Mouse (Mus musculus) hindbrain, embryonic 12.5 days (tissue): ENCODE measurements around the gene Tmem274. TPM values are rescaled to one million over a fixed set of nuclear protein-coding genes. Genes with fewer than 3 reads are reported as not detected.
A peak's percentile ranks its signal among the peaks of the same experiment; 100 is the strongest.

Source experiments
- ATAC-seq: fragments of 200-750 bp; cut with Nextera tagmentation; 2 replicates; pipeline ENCODE4 v1.8.0; 2017; ENCODE audit warnings: moderate TSS enrichment; ENCODE audit not compliant: low FRiP score
- H3K27ac ChIP-seq: fragments of 300-500 bp; sonication (generic); 2 replicates; pipeline ENCODE4 v1.5.1; 2016; ENCODE audit warnings: mild to moderate bottlenecking
- H3K27me3 ChIP-seq: fragments of 300-500 bp; sonication (generic); 2 replicates; pipeline ENCODE4 v1.6.1; 2016; ENCODE audit warnings: mild to moderate bottlenecking
- H3K36me3 ChIP-seq: fragments of 300-500 bp; sonication (generic); 2 replicates; pipeline ENCODE4 v1.6.1; 2016; ENCODE audit warnings: mild to moderate bottlenecking
- H3K4me1 ChIP-seq: fragments of 300-500 bp; sonication (generic); 2 replicates; pipeline ENCODE4 v1.6.1; 2016
- H3K4me2 ChIP-seq: fragments of 300-500 bp; sonication (generic); replicated peaks from 2 replicates; pipeline ENCODE4 v1.6.1; 2016; ENCODE audit warnings: mild to moderate bottlenecking
- H3K4me3 ChIP-seq: fragments of 300-500 bp; sonication (generic); 2 replicates; pipeline ENCODE4 v1.5.1; 2016; ENCODE audit warnings: mild to moderate bottlenecking
- H3K9ac ChIP-seq: fragments of 300-500 bp; sonication (generic); 2 replicates; pipeline ENCODE4 v1.6.1; 2016; ENCODE audit warnings: mild to moderate bottlenecking, moderate library complexity
- H3K9me3 ChIP-seq: fragments of 300-500 bp; sonication (generic); replicated peaks from 2 replicates; pipeline ENCODE4 v1.6.1; 2016; ENCODE audit warnings: mild to moderate bottlenecking
- WGBS: fragments of 180-500 bp; shearing (Covaris S2); methylation state at CpG from one replicate; pipeline ENCODE4 v1.1.7; 2016; 5-methylcytosine and 5-hydroxymethylcytosine counted together
- polyA plus RNA-seq: library from polyadenylated mRNA; unstranded; fragments of >200 nt; fragmentation: Nextera tagmentation; extraction: Ambion mirVana; gene quantifications from 2 replicates; pipeline ENCODE4 v1.2.1, GENCODE M21; 2016

Gene Tmem274
- polyA plus RNA-seq, 1 experiment from 2014 or later, result 0.37 TPM

GRCm38 (mm10) chr4:149485825-149486206 lies 8.6 kb downstream of the Tmem274 start:
- H3K36me3 ChIP-seq, result peaks cover 38% of the 10 kb centered on the region
- no peaks in the 10 kb centered on the region for H3K9me3 ChIP-seq
- peak overlapping the region; percentile 64 for H3K9ac ChIP-seq
- peak overlapping the region; percentile 66; the same call in 1 of the 2 replicates for H3K27ac ChIP-seq
- peaks cover 12% of the 10 kb centered on the region for H3K4me1 ChIP-seq
- no peaks in the 10 kb centered on the region for H3K27me3 ChIP-seq
- WGBS, result 1% methylated on average over 10 of the region's 10 CpGs
- ATAC-seq, result peak; percentile 33; the same call in 1 of the 2 replicates
- peak overlapping the region; percentile 57 for H3K4me3 ChIP-seq
- peak overlapping the region; percentile 84 for H3K4me2 ChIP-seq

GRCm38 (mm10) chr4:149487729-149488128 lies 10.6 kb downstream of the Tmem274 start:
- peaks cover 55% of the 10 kb centered on the region for H3K36me3 ChIP-seq
- no peak overlapping the region for H3K27ac ChIP-seq
- no peaks in the 10 kb centered on the region for H3K9me3 ChIP-seq
- no peak overlapping the region for H3K4me3 ChIP-seq
- no peak for ATAC-seq
- H3K4me2 ChIP-seq, result no peak overlapping the region
- peaks cover 12% of the 10 kb centered on the region for H3K4me1 ChIP-seq
- H3K27me3 ChIP-seq, result no peaks in the 10 kb centered on the region
- 93% methylated on average over 12 of the region's 12 CpGs for WGBS
- no peak overlapping the region for H3K9ac ChIP-seq

GRCm38 (mm10) chr4:149489415-149490240 lies 12.4 kb downstream of the Tmem274 start:
- Histone ChIP-seq H3K9me3 (no peaks in the 10 kb centered on the region), H3K4me3 (no peak overlapping the region), H3K27me3 (no peaks in the 10 kb centered on the region), H3K4me2 (no peak overlapping the region), H3K9ac (no peak overlapping the region), H3K4me1 (peaks cover 9% of the 10 kb centered on the region), H3K27ac (no peak overlapping the region), H3K36me3 (peaks cover 71% of the 10 kb centered on the region)
- 97% methylated on average over 14 of the region's 14 CpGs for WGBS
- no peak for ATAC-seq

- no peak overlapping the region for H3K4me3 ChIP-seq
- H3K27me3 ChIP-seq, result no peaks in the 10 kb centered on the region
- H3K4me2 ChIP-seq, result no peak overlapping the region
- H3K9me3 ChIP-seq, result no peaks in the 10 kb centered on the region
- H3K27ac ChIP-seq, result no peak overlapping the region
- H3K4me1 ChIP-seq, result peaks cover 9% of the 10 kb centered on the region
- H3K9ac ChIP-seq, result no peak overlapping the region
- 98% methylated on average over 3 of the region's 3 CpGs for WGBS
- peaks cover 84% of the 10 kb centered on the region for H3K36me3 ChIP-seq
- no peak for ATAC-seq
These were observed 14.0 kb downstream of the Tmem274 start for GRCm38 (mm10) chr4:149491151-149491550.

GRCm38 (mm10) chr4:149496612-149497011 lies 19.4 kb downstream of the Tmem274 start:
- WGBS, result 9% methylated on average over 2 of the region's 2 CpGs
- Histone ChIP-seq H3K27me3 (no peaks in the 10 kb centered on the region), H3K36me3 (peaks cover 73% of the 10 kb centered on the region), H3K9ac (no peak overlapping the region), H3K9me3 (no peaks in the 10 kb centered on the region), H3K27ac (peak overlapping the region; percentile 80), H3K4me3 (no peak overlapping the region), H3K4me1 (peaks cover 13% of the 10 kb centered on the region), H3K4me2 (no peak overlapping the region)
- ATAC-seq, result peak; percentile 73; the same call in 1 of the 2 replicates

GRCm38 (mm10) chr4:149498901-149499300 lies 21.7 kb downstream of the Tmem274 start:
- 85% methylated on average over 8 of the region's 8 CpGs for WGBS
- Histone ChIP-seq H3K4me1 (peaks cover 13% of the 10 kb centered on the region), H3K9ac (no peak overlapping the region), H3K4me3 (no peak overlapping the region), H3K9me3 (no peaks in the 10 kb centered on the region), H3K27me3 (no peaks in the 10 kb centered on the region), H3K36me3 (peaks cover 64% of the 10 kb centered on the region), H3K27ac (no peak overlapping the region), H3K4me2 (no peak overlapping the region)
- ATAC-seq, result no peak

GRCm38 (mm10) chr4:149499790-149500189 lies 22.6 kb downstream of the Tmem274 start:
- Histone ChIP-seq H3K4me2 (no peak overlapping the region), H3K27me3 (no peaks in the 10 kb centered on the region), H3K4me3 (no peak overlapping the region), H3K9ac (no peak overlapping the region), H3K9me3 (no peaks in the 10 kb centered on the region), H3K27ac (0 out of 2 replicates have a peak overlapping the region, but pooled peaks have one; percentile 0), H3K4me1 (peaks cover 13% of the 10 kb centered on the region), H3K36me3 (peaks cover 55% of the 10 kb centered on the region)
- ATAC-seq, result no peak
- WGBS, result 72% methylated on average over 5 of the region's 5 CpGs

- Histone ChIP-seq H3K9me3 (no peaks in the 10 kb centered on the region), H3K36me3 (peaks cover 23% of the 10 kb centered on the region), H3K9ac (no peak overlapping the region), H3K27ac (no peak overlapping the region), H3K27me3 (no peaks in the 10 kb centered on the region), H3K4me3 (no peak overlapping the region), H3K4me2 (no peak overlapping the region), H3K4me1 (no peaks in the 10 kb centered on the region; the same call in 1 of the 2 replicates)
- WGBS, result 79% methylated on average over 5 of the region's 5 CpGs
- ATAC-seq, result no peak
These were observed 27.2 kb downstream of the Tmem274 start for GRCm38 (mm10) chr4:149504363-149504762.

GRCm38 (mm10) chr4:149504858-149505257 lies 27.7 kb downstream of the Tmem274 start:
- Histone ChIP-seq H3K4me3 (no peak overlapping the region), H3K27ac (no peak overlapping the region), H3K9ac (no peak overlapping the region), H3K36me3 (peaks cover 19% of the 10 kb centered on the region), H3K4me1 (no peaks in the 10 kb centered on the region; the same call in 1 of the 2 replicates), H3K27me3 (no peaks in the 10 kb centered on the region), H3K4me2 (no peak overlapping the region), H3K9me3 (no peaks in the 10 kb centered on the region)
- no peak for ATAC-seq
- WGBS, result 42% methylated on average over 3 of the region's 3 CpGs

GRCm38 (mm10) chr4:149505261-149505967 lies 28.2 kb downstream of the Tmem274 start:
- H3K9ac ChIP-seq, result no peak overlapping the region
- H3K27ac ChIP-seq, result no peak overlapping the region
- WGBS, result 65% methylated on average over 15 of the region's 15 CpGs
- no peaks in the 10 kb centered on the region for H3K27me3 ChIP-seq
- no peak overlapping the region for H3K4me3 ChIP-seq
- peaks cover 13% of the 10 kb centered on the region for H3K36me3 ChIP-seq
- H3K9me3 ChIP-seq, result no peaks in the 10 kb centered on the region
- no peak for ATAC-seq
- no peaks in the 10 kb centered on the region; the same call in 1 of the 2 replicates for H3K4me1 ChIP-seq
- no peak overlapping the region for H3K4me2 ChIP-seq

GRCm38 (mm10) chr4:149506904-149507303 lies 29.7 kb downstream of the Tmem274 start:
- Histone ChIP-seq H3K4me1 (no peaks in the 10 kb centered on the region; the same call in 1 of the 2 replicates), H3K36me3 (peaks cover 9% of the 10 kb centered on the region), H3K27me3 (no peaks in the 10 kb centered on the region), H3K9me3 (no peaks in the 10 kb centered on the region), H3K27ac (no peak overlapping the region), H3K9ac (no peak overlapping the region), H3K4me2 (no peak overlapping the region), H3K4me3 (no peak overlapping the region)
- ATAC-seq, result no peak
- WGBS, result 76% methylated on average over 3 of the region's 3 CpGs

- WGBS, result 49% methylated on average over 6 of the region's 6 CpGs
- Histone ChIP-seq H3K4me1 (no peaks in the 10 kb centered on the region), H3K36me3 (no peaks in the 10 kb centered on the region), H3K27me3 (no peaks in the 10 kb centered on the region), H3K9me3 (no peaks in the 10 kb centered on the region), H3K9ac (no peak overlapping the region), H3K4me2 (no peak overlapping the region), H3K27ac (peak overlapping the region; percentile 64), H3K4me3 (no peak overlapping the region)
- ATAC-seq, result no peak
These were observed 34.1 kb downstream of the Tmem274 start for GRCm38 (mm10) chr4:149511221-149511646.
